Mouse (Mus musculus) heart, adult 8-10 months (tissue): ENCODE results near the gene Gnb1l. TPM values are rescaled to one million over a fixed set of nuclear protein-coding genes. Genes with fewer than 3 reads are reported as not detected.
"Not testable (repeated sequence)": the region's sequence is repeated elsewhere in the genome, so short reads cannot be mapped to it uniquely, and the experiment has no call there.

ENCODE experiments used
- DNase-seq: peaks from one replicate; pipeline ENCODE4 v3.0.0; 2022; ENCODE audit warnings: low spot score
- total RNA-seq, 4 experiments: library from RNA; stranded (reverse); gene quantifications; 2 replicates each; pipeline ENCODE4 v1.2.4; 2022

Gnb1l gene
- total RNA-seq, 4 experiments from 2014 or later = 4.8 to 7.4 (median 5.5) TPM

- DNase-seq = no peak
These were observed 16.1 kb upstream of the Gnb1l start for GRCm38 (mm10) chr16:18482431-18482830.

- no peak for DNase-seq
These were observed 14.7 kb upstream of the Gnb1l start for GRCm38 (mm10) chr16:18483839-18484238.

- DNase-seq = no peak
These were observed 14.1 kb upstream of the Gnb1l start for GRCm38 (mm10) chr16:18484386-18484785.

- DNase-seq = no peak
These were observed 13.6 kb upstream of the Gnb1l start for GRCm38 (mm10) chr16:18484794-18485435.

- no peak for DNase-seq
These were observed 12.4 kb upstream of the Gnb1l start for GRCm38 (mm10) chr16:18486126-18486525.

GRCm38 (mm10) chr16:18490281-18490680 lies 8.2 kb upstream of the Gnb1l start:
- no peak for DNase-seq

- no peak for DNase-seq
These were observed 7.6 kb upstream of the Gnb1l start for GRCm38 (mm10) chr16:18490894-18491293.

- peak; percentile 21 for DNase-seq
These were observed 523 bp upstream of the Gnb1l start for GRCm38 (mm10) chr16:18497865-18498515.

- peak; percentile 11 for DNase-seq
These were observed 483 bp downstream of the Gnb1l start for GRCm38 (mm10) chr16:18498996-18499395.

GRCm38 (mm10) chr16:18501531-18501930 lies 3.0 kb downstream of the Gnb1l start:
- no peak for DNase-seq

- no peak for DNase-seq
These were observed 5.2 kb downstream of the Gnb1l start for GRCm38 (mm10) chr16:18503566-18504342.

GRCm38 (mm10) chr16:18506524-18507199 lies 8.1 kb downstream of the Gnb1l start:
- DNase-seq = no peak

- DNase-seq = no peak
These were observed 8.7 kb downstream of the Gnb1l start for GRCm38 (mm10) chr16:18507200-18507549.

GRCm38 (mm10) chr16:18511741-18512140 lies 13.2 kb downstream of the Gnb1l start:
- no peak for DNase-seq

- DNase-seq = no peak
These were observed 15.0 kb downstream of the Gnb1l start for GRCm38 (mm10) chr16:18513508-18513907.

- no peak for DNase-seq
These were observed 19.6 kb downstream of the Gnb1l start for GRCm38 (mm10) chr16:18518091-18518490.

GRCm38 (mm10) chr16:18523563-18524245 lies 25.2 kb downstream of the Gnb1l start:
- peak; percentile 23 for DNase-seq

- DNase-seq = no peak
These were observed 30.1 kb downstream of the Gnb1l start for GRCm38 (mm10) chr16:18528656-18529055.

- not testable (repeated sequence) for DNase-seq
These were observed 34.5 kb downstream of the Gnb1l start for GRCm38 (mm10) chr16:18533061-18533460.

GRCm38 (mm10) chr16:18537407-18537990 lies 39.0 kb downstream of the Gnb1l start:
- DNase-seq = no peak

GRCm38 (mm10) chr16:18539281-18539680 lies 40.8 kb downstream of the Gnb1l start:
- no peak for DNase-seq
